In the genomic region with DNA sequence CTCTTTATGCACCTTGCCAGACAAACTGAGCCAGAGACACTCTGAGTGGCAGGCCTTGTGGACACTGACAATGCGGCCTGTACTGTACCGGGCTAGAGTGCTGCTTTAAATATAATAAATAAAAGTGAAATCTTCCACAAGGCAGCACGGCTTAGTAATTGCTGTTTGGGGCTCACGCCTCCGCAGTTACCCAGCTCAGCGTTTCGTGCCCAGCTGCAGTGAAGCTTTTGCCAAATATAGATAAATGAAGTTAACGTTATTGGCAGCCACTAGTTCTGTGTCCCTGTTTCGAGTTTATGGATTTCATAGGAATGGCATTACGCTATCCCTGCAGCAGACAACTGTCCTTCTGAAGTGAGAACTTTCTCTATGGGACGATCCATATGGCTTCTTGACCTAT, we compare ENCODE assay signal across 17 mouse cellular contexts.
DNase-seq lines count a peak whose midpoint lies in the region; ATAC-seq lines count a peak whose summit lies in the region.
"Had no signal": no experiment of that assay in that cellular context is flagged by ENCODE, and none has a peak within 500 bp of the region (broad histone marks: within the 10 kb centered on the region; RNA-seq: fewer than 3 reads in every experiment).

No protein-coding gene starts in this region.

- no peaks in the 10 kb centered on the region for H3K27me3 ChIP-seq in liver, embryonic 11.5 days (replicated peaks; ENCODE audit: control insufficient read depth, insufficient read depth, low read length)
- H3K27me3 ChIP-seq: heart, embryonic 12.5 days; limb, embryonic 15.5 days; midbrain, embryonic 15.5 days; stomach, embryonic 15.5 days had no signal

- no peak overlapping the region for H3K4me2 ChIP-seq in liver, embryonic 11.5 days
- H3K4me2 ChIP-seq: heart, embryonic 12.5 days; limb, embryonic 15.5 days; lung, embryonic 14.5 days; midbrain, embryonic 15.5 days; stomach, embryonic 15.5 days had no signal

- no peaks in the 10 kb centered on the region for H3K36me3 ChIP-seq in liver, embryonic 11.5 days (ENCODE audit: control insufficient read depth, insufficient read depth, low read length)
- H3K36me3 ChIP-seq: heart, embryonic 12.5 days; limb, embryonic 15.5 days; midbrain, embryonic 15.5 days; stomach, embryonic 15.5 days had no signal

- peak; percentile 52 for DNase-seq in heart, adult 11 months
- DNase-seq in heart, postnatal 36 days = no peak
- DNase-seq in frontal cortex, adult 2 months (ENCODE audit: extremely low spot score in 1 of 2, low spot score in 1 of 2) = peak; percentile 41 to 58
- peak; percentile 80 for DNase-seq in layer of hippocampus, adult 9-11 months
- DNase-seq in right cerebral cortex, postnatal 10 days (ENCODE audit: low spot score in 2 of 2) = peak; percentile 58 to 74
- no peak for DNase-seq in liver, embryonic 11.5 days (ENCODE audit: low spot score)
- no peak for DNase-seq in embryo, embryonic 11 days
- DNase-seq in lung, postnatal 36 days = no peak
- DNase-seq: cerebellum, adult 2 months; gastrocnemius, postnatal 10 days; kidney, adult 9 months; lung, embryonic 14.5 days; thymus, postnatal 25 days had no signal

- intact Hi-C loops in heart, postnatal 36 days (cut with DNase I) = no loop called here

- H3K9ac ChIP-seq in liver, embryonic 11.5 days (ENCODE audit: low read depth, low read length) = no peak overlapping the region
- H3K9ac ChIP-seq: heart, embryonic 12.5 days; limb, embryonic 15.5 days; lung, embryonic 14.5 days; midbrain, embryonic 15.5 days; stomach, embryonic 15.5 days had no signal

- H3K27ac ChIP-seq in liver, embryonic 11.5 days (ENCODE audit: low read depth, low read length) = no peak overlapping the region
- H3K27ac ChIP-seq: limb, embryonic 15.5 days; midbrain, embryonic 15.5 days; stomach, embryonic 15.5 days had no signal

- ATAC-seq in liver, embryonic 11.5 days (replicated peaks; ENCODE audit: low FRiP score) = no peak
- ATAC-seq: midbrain, embryonic 15.5 days had no signal

- H3K9me3 ChIP-seq in liver, embryonic 11.5 days (ENCODE audit: control insufficient read depth, low read length) = no peaks in the 10 kb centered on the region
- H3K9me3 ChIP-seq: heart, embryonic 12.5 days; limb, embryonic 15.5 days; midbrain, embryonic 15.5 days; stomach, embryonic 15.5 days had no signal

- WGBS in liver, embryonic 11.5 days = 85% methylated on average over 11 of the region's 11 CpGs

- H3K4me3 ChIP-seq in liver, embryonic 11.5 days (ENCODE audit: low read depth, low read length) = no peak overlapping the region
- H3K4me3 ChIP-seq: heart, embryonic 12.5 days; limb, embryonic 15.5 days; midbrain, embryonic 15.5 days; stomach, embryonic 15.5 days had no signal

- no peaks in the 10 kb centered on the region for H3K4me1 ChIP-seq in liver, embryonic 11.5 days (replicated peaks; ENCODE audit: control insufficient read depth, insufficient read depth, low read length)
- H3K4me1 ChIP-seq: limb, embryonic 15.5 days; midbrain, embryonic 15.5 days; stomach, embryonic 15.5 days had no signal

Comparison
In these comparisons a context has a peak if more than half of its experiments do, and no peak if none do; other contexts are left out.
1. DNase-seq: peak in heart, adult 11 months (single experiment), frontal cortex, adult 2 months (2 of 2), layer of hippocampus, adult 9-11 months (single experiment) and right cerebral cortex, postnatal 10 days (2 of 2); none in heart, postnatal 36 days (0 of 2), liver, embryonic 11.5 days (single experiment), embryo, embryonic 11 days (single experiment) and lung, postnatal 36 days (single experiment).